Mouse (Mus musculus): Measurements from ENCODE around the gene Grin2c. TPM values are rescaled to one million over a fixed set of nuclear protein-coding genes. Genes with fewer than 3 reads are reported as not detected.
A peak's percentile ranks its signal among the peaks of the same experiment; 100 is the strongest.

Gene Grin2c
- total RNA-seq (2022) = 10 to 100 TPM; 32.4 to 37.5 (median 36.3) TPM

- no peak for DNase-seq (ENCODE audit: low spot score in 2 of 2)
Observed at GRCm38 (mm10) chr11:115267061-115267883, at the start of gene Grin2c. Grin2c (minus strand) TSS chr11:115267243.

- no peak for DNase-seq (ENCODE audit: low spot score in 2 of 2)
Observed at GRCm38 (mm10) chr11:115314249-115314648, 47.2 kb upstream of the Grin2c start.

DNA sequence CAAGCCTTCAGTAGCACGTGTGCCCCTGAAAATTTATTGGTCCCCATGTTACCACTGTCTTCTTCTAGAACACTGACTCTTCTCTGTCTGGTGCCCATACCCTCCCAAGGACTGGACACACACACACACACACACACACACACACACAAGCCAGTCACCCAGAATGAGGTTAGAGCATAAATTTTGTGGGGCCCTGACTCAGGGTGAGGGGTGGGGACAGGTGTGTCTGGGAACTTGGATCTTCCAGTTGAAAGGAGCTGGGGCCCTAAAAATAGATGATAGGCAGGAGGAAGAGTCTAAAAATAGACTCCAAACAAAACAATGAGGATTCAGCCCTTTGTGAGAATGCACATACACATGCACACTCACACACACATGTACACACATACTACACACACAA lies 41.7 kb upstream of the Grin2c start:
- no peak for DNase-seq (ENCODE audit: low spot score in 2 of 2)

GRCm38 (mm10) chr11:115306863-115307262 lies 39.8 kb upstream of the Grin2c start, which contains the start of gene Otop2:
Otop2 (plus strand) TSS chr11:115307163.
- no peak for DNase-seq (ENCODE audit: low spot score in 2 of 2)

DNA sequence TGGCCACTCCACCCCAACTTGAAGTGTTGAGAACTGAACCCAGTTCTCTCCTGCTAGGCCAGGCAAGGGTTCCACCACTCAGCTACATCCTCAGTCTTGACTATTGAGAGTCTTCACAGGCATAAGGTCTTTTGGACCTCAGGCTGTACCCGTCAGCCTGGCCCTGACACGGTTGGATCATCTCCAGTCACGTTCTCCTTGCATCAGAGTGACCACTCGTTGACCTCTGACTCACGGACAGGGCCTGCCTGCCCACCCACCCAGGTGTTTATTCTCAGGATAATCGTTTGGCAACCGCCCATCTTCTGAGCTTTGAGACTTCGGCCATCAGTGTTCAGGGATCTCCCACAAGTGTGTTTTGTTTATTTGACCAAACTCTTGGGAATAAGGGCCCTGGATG lies 36.1 kb upstream of the Grin2c start:
- no peak for DNase-seq (ENCODE audit: low spot score in 2 of 2)

DNA sequence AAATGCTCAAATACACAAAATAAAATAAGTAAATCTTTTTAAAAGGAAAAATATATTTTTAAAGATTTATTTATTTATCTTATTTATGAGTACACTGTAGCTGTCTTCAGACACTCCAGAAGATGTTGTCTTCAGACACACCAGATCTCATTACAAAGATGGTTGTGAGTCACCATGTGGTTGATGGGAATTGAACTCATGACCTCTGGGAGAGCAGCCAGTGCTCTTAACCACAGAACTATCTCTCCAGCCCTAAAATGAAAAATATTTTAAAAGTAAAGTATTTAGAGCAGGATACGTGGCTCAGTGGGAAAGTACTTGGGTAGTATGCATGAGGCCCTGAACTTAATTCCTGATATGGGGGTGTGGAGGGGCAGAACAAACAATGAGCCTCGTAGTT lies 34.3 kb upstream of the Grin2c start:
- no peak for DNase-seq (ENCODE audit: low spot score in 2 of 2)

GRCm38 (mm10) chr11:115300745-115301144 lies 33.7 kb upstream of the Grin2c start:
- no peak for DNase-seq (ENCODE audit: low spot score in 2 of 2)

- no peak for DNase-seq (ENCODE audit: low spot score in 2 of 2)
Observed at GRCm38 (mm10) chr11:115298160-115298559, 31.1 kb upstream of the Grin2c start.

- peak; percentile 64 to 85 for DNase-seq (ENCODE audit: low spot score in 2 of 2)
Observed at GRCm38 (mm10) chr11:115297214-115297826, 30.3 kb upstream of the Grin2c start, which contains the start of gene Fads6. Fads6 (minus strand) TSS chr11:115297663.

DNA sequence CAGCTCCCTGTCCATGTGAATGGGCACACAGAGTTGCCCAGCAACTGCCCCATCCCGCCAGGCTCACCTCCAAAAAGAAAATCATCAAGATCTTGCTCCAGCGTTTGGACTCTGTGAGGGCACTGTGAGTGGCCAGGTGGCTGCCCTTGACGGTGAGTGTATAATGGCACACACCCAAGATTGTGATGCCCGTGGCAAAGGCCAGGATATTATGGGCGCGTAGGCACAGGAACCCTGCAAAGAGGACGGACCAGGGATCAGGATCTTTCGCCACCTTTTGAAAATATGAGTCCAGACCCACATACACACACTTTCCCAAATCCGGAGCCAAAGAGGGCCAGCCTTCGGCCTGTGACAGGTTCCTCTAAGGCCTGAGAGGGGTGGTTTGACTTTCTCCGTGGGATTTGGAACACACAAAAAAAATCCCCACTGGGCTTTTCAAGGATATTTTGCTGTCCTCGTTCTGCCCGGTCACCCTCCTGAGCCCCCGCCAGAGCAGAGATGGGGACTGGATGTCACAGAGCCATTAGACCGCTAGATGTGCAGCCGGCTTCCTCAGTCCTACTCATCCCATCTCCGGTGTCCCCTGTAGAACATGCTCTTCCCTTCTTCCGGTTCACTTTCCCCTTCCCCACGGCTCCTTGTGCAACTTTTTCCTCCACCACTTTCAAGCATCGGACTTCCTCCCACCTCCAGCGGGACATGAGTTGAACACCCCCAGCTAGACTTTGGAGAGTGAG lies 29.6 kb upstream of the Grin2c start:
- DNase-seq (ENCODE audit: low spot score in 2 of 2) = no peak

DNA sequence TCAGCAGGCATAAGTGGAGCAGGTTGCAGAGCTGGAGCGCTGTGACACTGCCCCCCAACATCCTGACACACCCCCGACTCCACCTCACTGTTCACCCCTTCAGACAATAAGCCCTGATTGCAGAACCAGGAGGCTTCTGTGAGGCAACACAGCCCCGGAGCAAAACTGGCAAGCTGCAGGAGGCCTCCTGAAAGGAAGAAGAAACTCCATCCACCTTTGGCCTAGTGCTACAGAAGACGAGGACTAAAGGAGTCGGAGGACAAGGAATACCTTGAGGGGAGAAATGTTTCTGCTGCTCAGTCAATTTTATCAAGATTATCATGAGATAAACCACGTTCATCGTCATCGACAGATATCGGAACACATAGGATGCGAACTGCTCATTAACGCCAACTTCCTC lies 28.9 kb upstream of the Grin2c start:
- no peak for DNase-seq (ENCODE audit: low spot score in 2 of 2)

DNA sequence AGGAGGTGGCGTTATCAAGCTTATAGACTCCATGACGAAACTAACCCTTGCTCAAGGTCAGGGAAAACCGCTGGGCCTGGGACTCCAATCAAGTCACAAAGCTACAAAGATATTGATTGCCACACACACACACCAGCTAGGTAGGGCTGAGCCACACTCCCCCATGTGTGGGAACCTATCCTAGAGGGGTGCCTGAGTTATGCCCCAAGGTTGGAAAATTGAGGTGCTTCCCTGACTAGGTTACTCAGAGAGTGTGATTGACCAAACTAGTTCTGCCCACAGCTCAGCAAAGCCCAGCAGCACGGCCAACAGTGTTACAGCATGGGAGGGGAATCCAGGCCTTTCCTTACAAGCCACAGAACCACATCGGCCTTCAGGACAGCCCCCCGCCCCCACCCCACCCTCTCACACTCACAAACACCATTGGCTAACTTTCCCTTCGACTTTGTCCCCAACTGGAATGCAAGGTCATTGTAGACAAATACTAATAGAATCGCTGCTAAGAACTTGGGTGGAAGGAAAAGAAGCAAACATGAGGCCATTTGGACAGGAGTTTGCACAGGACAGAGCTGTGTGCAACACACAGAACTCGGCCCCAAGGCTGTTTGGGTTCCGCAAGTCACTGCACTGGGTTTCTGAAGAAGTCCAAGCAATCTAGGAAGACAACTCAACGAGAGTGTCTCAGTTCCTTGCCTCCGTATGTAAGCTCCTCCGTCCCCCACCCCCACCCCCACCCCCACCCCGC lies 25.8 kb upstream of the Grin2c start:
- DNase-seq (ENCODE audit: low spot score in 2 of 2) = no peak

DNA sequence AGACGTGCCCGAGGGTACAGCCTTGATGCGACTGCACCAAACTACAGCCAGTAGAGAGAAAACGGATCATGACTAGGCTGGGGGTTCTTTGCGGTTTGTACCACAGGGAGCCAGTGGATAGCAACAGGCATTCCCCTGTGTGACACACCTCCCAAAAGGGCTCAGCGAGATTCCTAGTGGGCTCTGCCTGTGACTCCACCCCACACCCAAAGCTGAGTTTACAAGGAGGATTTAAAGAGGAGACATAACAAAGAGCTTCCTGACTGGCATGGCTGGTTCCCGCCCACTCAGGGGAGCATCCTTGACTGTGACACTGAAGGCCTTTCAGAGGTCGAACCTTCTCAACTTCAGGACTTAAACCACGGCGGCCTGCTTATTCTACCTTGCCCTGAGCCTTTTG lies 24.5 kb upstream of the Grin2c start:
- no peak for DNase-seq (ENCODE audit: low spot score in 2 of 2)

DNA sequence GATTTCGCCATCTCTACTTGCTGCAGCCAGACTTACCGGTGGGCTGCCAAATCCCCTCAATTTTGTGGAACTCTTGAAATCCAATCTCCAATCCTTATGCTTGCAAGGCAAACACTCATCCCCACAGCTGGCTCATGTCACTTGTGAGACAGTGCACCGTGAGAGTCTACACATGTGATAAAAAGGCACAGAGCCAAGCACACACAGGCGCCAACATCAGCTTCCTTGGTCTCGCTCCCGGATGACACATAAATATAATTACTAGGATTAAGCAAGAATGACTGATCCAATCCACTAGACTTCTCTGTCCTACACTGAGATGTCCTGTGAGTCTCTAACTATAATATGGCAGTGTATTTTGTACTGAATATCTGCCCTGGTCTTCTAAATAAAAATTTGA lies 23.9 kb upstream of the Grin2c start:
- DNase-seq (ENCODE audit: low spot score in 2 of 2) = no peak

GRCm38 (mm10) chr11:115290314-115290713 lies 23.3 kb upstream of the Grin2c start:
- DNase-seq (ENCODE audit: low spot score in 2 of 2) = no peak

- no peak for DNase-seq (ENCODE audit: low spot score in 2 of 2)
Observed at GRCm38 (mm10) chr11:115289885-115290284, 22.8 kb upstream of the Grin2c start.

- no peak for DNase-seq (ENCODE audit: low spot score in 2 of 2)
Observed at GRCm38 (mm10) chr11:115288305-115288704, 21.3 kb upstream of the Grin2c start.

DNA sequence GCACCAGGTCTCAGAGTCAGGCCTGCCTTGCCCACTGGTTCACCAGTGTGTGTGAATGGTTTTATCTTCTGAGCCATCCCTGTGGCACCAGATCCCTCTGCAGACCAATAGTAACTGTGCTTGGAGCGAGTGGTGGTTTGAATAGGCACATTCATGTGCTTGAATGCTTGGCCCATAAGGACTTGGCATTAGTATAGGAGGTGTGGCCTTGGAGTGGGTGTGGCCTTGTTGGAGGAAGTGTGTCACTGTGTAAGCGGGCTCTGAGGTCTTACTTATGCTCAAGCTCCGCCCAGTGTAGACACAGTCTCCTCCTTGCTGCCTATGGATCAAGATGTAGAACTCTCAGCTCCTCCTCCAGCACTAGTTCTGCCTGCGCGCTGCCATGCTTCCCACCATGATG lies 20.3 kb upstream of the Grin2c start:
- no peak for DNase-seq (ENCODE audit: low spot score in 2 of 2)

DNA sequence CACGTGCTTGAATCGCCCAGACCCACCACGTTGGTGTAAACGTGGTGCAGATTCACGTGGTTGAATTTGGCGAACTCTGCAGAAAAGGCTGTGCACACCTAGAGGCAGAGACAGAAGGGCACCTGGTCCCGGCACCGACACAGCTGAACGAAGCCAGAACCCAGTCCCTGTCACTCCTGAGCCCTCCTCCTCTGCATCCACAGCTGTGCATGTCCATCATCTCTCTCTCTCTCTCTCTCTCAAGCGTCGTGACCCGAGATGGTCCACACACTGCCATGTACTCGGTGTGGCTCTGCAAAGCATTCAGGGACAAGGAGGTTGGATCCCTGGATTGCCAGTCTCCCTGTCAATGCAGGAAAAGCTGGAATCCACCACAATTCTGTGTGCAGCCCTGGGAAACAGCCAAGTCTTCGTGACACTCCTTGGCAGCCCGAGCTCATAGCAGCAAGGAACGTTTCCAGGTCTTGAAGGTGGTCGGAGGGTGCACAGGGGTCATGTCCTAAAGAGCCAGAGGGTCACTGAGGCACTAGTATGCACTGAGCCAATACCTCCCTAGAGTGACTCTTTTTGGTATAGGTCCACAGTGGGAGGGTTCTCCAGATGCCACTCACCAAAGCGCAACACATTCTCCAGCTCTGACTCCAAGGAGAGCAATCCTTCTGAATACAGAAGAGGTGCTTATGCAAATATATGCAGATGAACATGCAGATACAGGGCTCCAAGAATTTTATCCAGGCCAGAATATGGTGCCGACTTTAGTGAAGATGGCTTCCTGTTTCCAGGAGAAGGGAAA lies 19.4 kb upstream of the Grin2c start:
- no peak for DNase-seq (ENCODE audit: low spot score in 2 of 2)

DNA sequence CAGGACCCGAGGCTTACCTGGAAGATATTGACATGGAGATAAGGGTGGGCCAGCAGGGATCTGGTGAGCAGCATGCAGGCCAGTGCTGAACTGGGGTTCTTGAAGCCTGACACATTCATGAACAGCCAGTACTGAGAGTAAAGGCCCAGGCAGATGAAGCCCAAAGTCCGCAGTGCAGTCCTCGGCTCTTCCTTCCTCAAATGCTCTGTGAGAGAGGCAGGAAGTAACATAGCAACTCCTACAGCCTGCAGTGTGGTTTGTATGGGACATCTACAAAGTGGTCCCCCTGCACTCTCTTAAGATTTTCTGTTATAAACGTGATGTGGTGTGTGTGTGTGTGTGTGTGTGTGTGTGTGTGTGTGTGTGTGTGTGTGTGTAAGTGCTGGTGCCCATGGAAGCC lies 18.2 kb upstream of the Grin2c start:
- no peak for DNase-seq (ENCODE audit: low spot score in 2 of 2)
